Mouse (Mus musculus): ENCODE results near the gene Cfd. TPM values are rescaled to one million over a fixed set of nuclear protein-coding genes. Genes with fewer than 3 reads are reported as not detected.

Gene Cfd
- total and polyA plus RNA-seq, 2 experiments from 2014 or later: not detected

DNA sequence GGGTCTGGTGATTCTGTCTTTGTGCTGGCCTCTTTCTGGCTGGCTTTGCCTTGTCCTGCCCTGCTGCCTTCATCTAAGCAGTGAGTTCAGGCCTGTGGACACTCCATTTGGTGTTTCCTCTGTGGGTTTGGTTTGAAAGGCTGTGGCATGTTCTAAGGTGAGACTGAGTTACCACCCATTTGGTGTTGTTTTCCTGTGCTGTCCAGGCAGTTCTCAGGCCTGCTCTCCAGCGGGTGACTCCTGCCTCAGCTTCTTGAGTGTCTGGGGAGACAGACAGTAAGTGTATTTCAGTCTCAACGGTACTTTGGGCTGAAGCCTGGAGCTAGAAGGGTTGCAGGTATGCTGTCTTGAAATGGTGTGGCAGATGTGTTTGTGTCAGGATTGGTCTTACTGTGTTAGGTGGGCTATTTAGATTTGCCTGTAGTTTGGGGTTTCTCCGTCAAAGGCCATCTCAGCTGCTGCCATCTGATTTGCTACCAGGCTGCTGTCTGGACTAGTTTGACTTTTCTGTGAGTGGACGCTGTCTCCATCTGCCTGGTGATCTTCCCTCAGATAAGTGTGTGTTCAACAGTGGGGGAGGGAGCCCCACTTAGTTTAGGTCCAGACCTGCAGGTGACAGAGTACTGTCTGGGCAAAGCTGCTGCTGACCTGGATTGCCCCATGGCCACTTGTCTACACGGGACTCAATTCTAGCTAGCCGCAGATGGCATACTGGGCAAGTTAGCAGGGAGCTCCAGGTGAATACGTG lies 33.8 kb upstream of the Cfd start:
- peaks cover 40% of the 10 kb centered on the region for H3K4me1 ChIP-seq (ENCODE audit: insufficient read depth)
- DNase-seq: no peak
- H3K4me2 ChIP-seq (ENCODE audit: low read depth): peak overlapping the region; percentile 82
- peak overlapping the region; percentile 89 for H3K4me3 ChIP-seq (ENCODE audit: low read depth, low read length)
- no peak for ATAC-seq
- no peaks in the 10 kb centered on the region for H3K27me3 ChIP-seq (ENCODE audit: insufficient read depth, low read length)
- no peaks in the 10 kb centered on the region for H3K9me3 ChIP-seq (ENCODE audit: low read length)
- TF ChIP-seq CTCF (IDR thresholded peaks at IDR 0.05; ENCODE audit: low read depth): no peak
- H3K9ac ChIP-seq: peak overlapping the region; percentile 99
- WGBS: 41% methylated on average over 7 of the region's 7 CpGs
- peaks cover 36% of the 10 kb centered on the region for H3K36me3 ChIP-seq (ENCODE audit: insufficient read depth)
- H3K27ac ChIP-seq (ENCODE audit: low read depth, low read length): 0 out of 2 replicates have a peak overlapping the region, but pooled peaks have one; percentile 40

GRCm38 (mm10) chr10:79857452-79857811 lies 33.2 kb upstream of the Cfd start:
- WGBS: 15% methylated on average over 4 of the region's 4 CpGs
- H3K4me1 ChIP-seq (ENCODE audit: insufficient read depth): peaks cover 34% of the 10 kb centered on the region
- ATAC-seq: no peak
- H3K4me2 ChIP-seq (ENCODE audit: low read depth): peak overlapping the region; percentile 82
- peak; percentile 47 for DNase-seq
- H3K27ac ChIP-seq (ENCODE audit: low read depth, low read length): 0 out of 2 replicates have a peak overlapping the region, but pooled peaks have one; percentile 40
- H3K9ac ChIP-seq: peak overlapping the region; percentile 99; the same call in 1 of the 2 replicates
- no peaks in the 10 kb centered on the region for H3K27me3 ChIP-seq (ENCODE audit: insufficient read depth, low read length)
- H3K36me3 ChIP-seq (ENCODE audit: insufficient read depth): peaks cover 42% of the 10 kb centered on the region
- no peaks in the 10 kb centered on the region for H3K9me3 ChIP-seq (ENCODE audit: low read length)
- H3K4me3 ChIP-seq (ENCODE audit: low read depth, low read length): peak overlapping the region; percentile 9; the same call in 1 of the 2 replicates
- no peak for TF ChIP-seq CTCF (IDR thresholded peaks at IDR 0.05; ENCODE audit: low read depth)

DNA sequence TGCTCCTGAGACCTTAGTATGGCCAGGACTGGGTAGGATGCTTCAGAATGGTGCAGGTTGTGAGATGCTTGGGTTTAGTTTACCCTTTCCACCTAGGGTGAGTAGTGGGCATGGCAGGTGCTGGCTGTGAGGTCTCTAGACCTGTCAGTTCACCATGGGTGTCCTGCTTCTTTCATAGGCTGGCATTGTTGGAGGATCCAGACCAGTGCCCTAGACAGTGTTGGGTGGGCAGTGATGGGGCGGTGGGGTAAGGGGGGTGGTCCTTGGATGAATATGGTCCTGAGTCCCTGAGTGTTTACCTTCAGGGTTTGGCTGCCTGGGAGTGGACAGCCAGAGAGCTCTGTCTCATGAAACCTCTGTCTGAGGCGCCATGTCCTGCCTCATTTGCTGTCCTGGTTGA lies 32.8 kb upstream of the Cfd start:
- Histone ChIP-seq H3K36me3 (ENCODE audit: insufficient read depth) (peaks cover 46% of the 10 kb centered on the region), H3K9ac (no peak overlapping the region; the same call in 1 of the 2 replicates), H3K4me1 (ENCODE audit: insufficient read depth) (peaks cover 30% of the 10 kb centered on the region), H3K9me3 (ENCODE audit: low read length) (no peaks in the 10 kb centered on the region), H3K4me2 (ENCODE audit: low read depth) (peak overlapping the region; percentile 82), H3K27me3 (ENCODE audit: insufficient read depth, low read length) (no peaks in the 10 kb centered on the region), H3K4me3 (ENCODE audit: low read depth, low read length) (no peak overlapping the region), H3K27ac (ENCODE audit: low read depth, low read length) (peak overlapping the region; percentile 40; the same call in 1 of the 2 replicates)
- WGBS: 61% methylated on average over 2 of the region's 2 CpGs
- DNase-seq (no peak), ATAC-seq (no peak)
- TF ChIP-seq CTCF (IDR thresholded peaks at IDR 0.05; ENCODE audit: low read depth): no peak

- DNase-seq (peak; percentile 81), ATAC-seq (no peak)
- Histone ChIP-seq H3K27ac (ENCODE audit: low read depth, low read length) (peak overlapping the region; percentile 40; the same call in 1 of the 2 replicates), H3K4me2 (ENCODE audit: low read depth) (peak overlapping the region; percentile 82; the same call in 1 of the 2 replicates), H3K9ac (peak overlapping the region; percentile 33; the same call in 1 of the 2 replicates), H3K9me3 (ENCODE audit: low read length) (no peaks in the 10 kb centered on the region), H3K36me3 (ENCODE audit: insufficient read depth) (peaks cover 53% of the 10 kb centered on the region), H3K27me3 (ENCODE audit: insufficient read depth, low read length) (no peaks in the 10 kb centered on the region), H3K4me1 (ENCODE audit: insufficient read depth) (peaks cover 25% of the 10 kb centered on the region), H3K4me3 (ENCODE audit: low read depth, low read length) (no peak overlapping the region)
- 30% methylated on average over 16 of the region's 17 CpGs for WGBS
- no peak for TF ChIP-seq CTCF (IDR thresholded peaks at IDR 0.05; ENCODE audit: low read depth)
Measured at GRCm38 (mm10) chr10:79858416-79859074, 32.1 kb upstream of the Cfd start.

DNA sequence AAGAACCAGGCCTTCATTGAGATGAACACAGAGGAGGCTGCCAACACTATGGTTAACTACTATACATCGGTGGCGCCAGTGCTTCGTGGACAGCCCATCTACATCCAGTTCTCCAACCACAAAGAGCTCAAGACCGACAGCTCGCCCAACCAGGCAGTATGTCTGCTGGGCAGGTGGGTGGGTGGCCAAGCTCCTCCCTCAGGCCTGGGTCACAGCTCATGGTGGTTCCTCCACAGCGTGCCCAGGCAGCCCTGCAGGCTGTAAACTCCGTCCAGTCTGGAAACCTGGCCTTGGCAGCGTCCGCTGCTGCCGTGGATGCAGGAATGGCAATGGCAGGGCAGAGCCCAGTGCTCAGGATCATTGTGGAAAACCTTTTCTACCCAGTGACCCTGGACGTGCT lies 31.5 kb upstream of the Cfd start:
- H3K4me2 ChIP-seq (ENCODE audit: low read depth): no peak overlapping the region
- H3K27me3 ChIP-seq (ENCODE audit: insufficient read depth, low read length): no peaks in the 10 kb centered on the region
- peaks cover 58% of the 10 kb centered on the region for H3K36me3 ChIP-seq (ENCODE audit: insufficient read depth)
- peaks cover 25% of the 10 kb centered on the region for H3K4me1 ChIP-seq (ENCODE audit: insufficient read depth)
- ATAC-seq (no peak), DNase-seq (no peak)
- TF ChIP-seq CTCF (IDR thresholded peaks at IDR 0.05; ENCODE audit: low read depth): no peak
- no peak overlapping the region for H3K27ac ChIP-seq (ENCODE audit: low read depth, low read length)
- H3K9me3 ChIP-seq (ENCODE audit: low read length): no peaks in the 10 kb centered on the region
- H3K4me3 ChIP-seq (ENCODE audit: low read depth, low read length): no peak overlapping the region
- no peak overlapping the region for H3K9ac ChIP-seq
- 81% methylated on average over 11 of the region's 11 CpGs for WGBS

DNA sequence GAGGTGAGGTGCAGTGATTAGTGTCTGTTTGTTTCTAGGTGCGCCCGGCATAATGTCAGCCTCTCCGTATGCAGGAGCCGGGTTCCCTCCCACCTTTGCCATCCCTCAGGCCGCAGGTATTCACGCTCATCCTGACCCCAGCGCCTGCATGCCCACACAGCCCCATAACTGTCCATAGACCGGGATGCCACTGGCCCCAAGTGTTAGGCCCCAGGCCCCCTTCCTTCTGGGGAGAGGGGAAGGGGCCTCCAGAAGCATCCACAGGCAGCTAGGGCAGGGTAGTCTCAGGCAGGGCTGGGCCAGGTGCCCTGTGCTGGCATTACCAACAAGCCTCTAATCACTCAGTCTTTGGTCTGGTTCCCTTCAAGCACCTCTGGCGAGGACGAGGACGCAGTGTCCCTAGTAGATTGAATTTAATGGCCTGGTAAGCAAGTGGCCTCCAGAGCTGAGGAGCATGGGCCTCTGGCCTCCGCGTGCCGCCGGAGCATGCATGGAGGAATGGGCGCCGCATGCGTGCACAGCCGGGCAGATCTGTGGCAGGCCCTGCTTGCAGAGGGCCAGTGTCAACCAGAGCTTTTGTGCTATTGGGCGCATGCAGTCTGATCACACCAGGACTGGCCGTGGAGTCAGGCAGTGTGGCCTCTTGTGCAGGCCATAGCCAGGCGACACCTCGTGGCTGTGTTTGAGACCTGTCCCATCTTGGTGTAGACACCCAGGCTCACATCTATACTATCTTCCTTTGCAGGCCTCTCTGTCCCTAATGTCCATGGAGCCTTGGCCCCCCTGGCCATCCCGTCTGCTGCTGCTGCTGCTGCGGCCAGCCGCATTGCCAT lies 30.4 kb upstream of the Cfd start:
- H3K27ac ChIP-seq (ENCODE audit: low read depth, low read length): no peak overlapping the region
- no peak for TF ChIP-seq CTCF (IDR thresholded peaks at IDR 0.05; ENCODE audit: low read depth)
- no peak for ATAC-seq
- H3K9me3 ChIP-seq (ENCODE audit: low read length): no peaks in the 10 kb centered on the region
- no peak overlapping the region for H3K4me3 ChIP-seq (ENCODE audit: low read depth, low read length)
- no peak overlapping the region for H3K9ac ChIP-seq
- peaks cover 69% of the 10 kb centered on the region for H3K36me3 ChIP-seq (ENCODE audit: insufficient read depth)
- peaks cover 25% of the 10 kb centered on the region for H3K4me1 ChIP-seq (ENCODE audit: insufficient read depth)
- H3K4me2 ChIP-seq (ENCODE audit: low read depth): no peak overlapping the region
- H3K27me3 ChIP-seq (ENCODE audit: insufficient read depth, low read length): no peaks in the 10 kb centered on the region
- DNase-seq: no peak
- 93% methylated on average over 26 of the region's 26 CpGs for WGBS

All from forebrain, postnatal 0 days (tissue).